Mouse (Mus musculus) ZHBTc4 (cell line): ENCODE measurements at regions not wholly inside any gene's neighbourhood (a gene's known extent, or its start where the extent isn't known, plus 50 kb on each side); places are given as distances from the start of the nearest gene placed in this dataset.
A peak's percentile ranks its signal among the peaks of the same experiment; 100 is the strongest.
"Not testable (repeated sequence)": the region's sequence is repeated elsewhere in the genome, so short reads cannot be mapped to it uniquely, and the experiment has no call there.

ENCODE experiments used
- DNase-seq: peaks from one replicate; pipeline ENCODE4 v3.0.0-alpha.2; 2011; ENCODE audit warnings: low read depth, low spot score

DNA sequence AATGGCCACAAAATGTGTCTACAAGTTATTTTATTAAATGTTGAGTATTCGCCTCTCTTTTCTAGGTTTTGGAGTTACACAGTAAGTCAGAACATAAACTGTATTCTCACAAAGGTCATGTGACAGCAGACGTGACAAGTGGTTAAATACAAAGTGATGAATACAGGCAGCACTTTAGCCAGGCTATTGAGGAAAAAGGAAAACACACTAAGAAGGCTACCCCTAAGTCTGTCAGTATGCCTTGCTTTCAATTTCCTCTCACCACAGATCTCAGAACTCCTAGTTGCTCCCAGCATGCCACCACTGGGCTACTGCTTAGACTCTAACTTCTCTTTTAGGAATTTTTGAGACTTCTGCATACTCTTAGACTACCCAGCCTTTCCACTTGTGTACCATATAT, 297.9 kb upstream of the Pex5l start:
- DNase-seq = no peak

- peak; percentile 17 for DNase-seq
Measured at GRCm38 (mm10) chr3:33440500-33440899, 297.5 kb upstream of the Pex5l start.

DNA sequence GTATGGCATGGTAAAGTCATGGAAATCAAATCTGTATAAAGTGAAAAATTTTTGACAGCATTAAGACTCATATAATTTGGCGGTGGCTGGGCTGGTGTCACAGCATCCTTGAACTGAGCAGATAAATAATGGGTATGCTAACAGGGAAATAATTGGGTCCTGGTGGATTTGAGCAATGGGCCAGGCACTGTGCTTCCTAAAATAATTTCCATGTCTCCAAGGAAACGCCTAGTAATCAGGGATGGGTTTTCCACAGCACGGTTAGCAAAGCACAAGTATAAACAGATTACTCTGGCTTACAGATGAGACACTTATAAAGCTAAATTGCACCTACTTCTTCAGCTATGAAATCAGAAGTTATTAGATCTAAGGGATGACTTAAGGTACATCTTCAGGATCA, 273.9 kb upstream of the Pex5l start:
- no peak for DNase-seq

- no peak for DNase-seq
Measured at GRCm38 (mm10) chr3:33416321-33416720, 273.3 kb upstream of the Pex5l start.

DNA sequence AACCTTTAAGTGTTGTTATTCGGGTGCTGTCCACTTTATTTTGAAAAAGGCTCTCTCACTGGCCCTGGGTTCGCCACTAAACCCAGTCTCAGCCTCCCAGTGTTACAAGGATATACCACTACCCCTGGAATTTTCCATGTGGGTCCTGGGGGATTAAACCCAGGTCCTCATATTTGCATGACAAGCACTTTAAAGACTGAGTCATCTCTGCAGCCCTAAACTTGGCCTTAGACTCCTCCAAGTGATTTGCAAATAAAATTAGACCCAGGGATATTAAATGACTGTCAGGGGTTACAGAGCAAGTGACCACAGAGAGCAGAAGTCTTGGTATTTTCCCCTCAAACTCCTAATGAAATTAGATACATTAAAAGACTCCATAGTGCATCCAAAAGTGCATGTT, 258.9 kb upstream of the Pex5l start:
- DNase-seq = no peak

- DNase-seq = peak; percentile 16
Measured at GRCm38 (mm10) chr3:33399321-33399720, 256.3 kb upstream of the Pex5l start.

DNA sequence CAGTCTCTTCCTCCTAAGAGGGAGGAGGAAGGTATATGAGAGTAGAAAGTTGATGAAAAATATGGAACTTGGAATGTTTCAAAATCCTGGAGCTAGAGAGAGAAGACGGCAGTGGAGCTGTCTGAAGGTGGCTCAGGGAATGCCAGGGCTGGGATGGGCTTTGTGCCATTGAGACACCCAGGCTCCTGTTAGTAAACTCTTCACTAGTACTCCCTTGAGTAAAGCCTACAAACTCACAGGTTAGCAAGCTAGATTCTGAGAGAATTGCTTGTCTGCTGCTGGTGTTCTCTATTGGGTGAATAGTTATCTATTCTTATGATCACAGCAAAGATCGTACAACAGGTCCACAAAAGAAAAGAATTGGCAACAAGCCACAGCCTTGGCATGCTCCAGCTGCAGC, 255.3 kb upstream of the Pex5l start:
- no peak for DNase-seq

DNA sequence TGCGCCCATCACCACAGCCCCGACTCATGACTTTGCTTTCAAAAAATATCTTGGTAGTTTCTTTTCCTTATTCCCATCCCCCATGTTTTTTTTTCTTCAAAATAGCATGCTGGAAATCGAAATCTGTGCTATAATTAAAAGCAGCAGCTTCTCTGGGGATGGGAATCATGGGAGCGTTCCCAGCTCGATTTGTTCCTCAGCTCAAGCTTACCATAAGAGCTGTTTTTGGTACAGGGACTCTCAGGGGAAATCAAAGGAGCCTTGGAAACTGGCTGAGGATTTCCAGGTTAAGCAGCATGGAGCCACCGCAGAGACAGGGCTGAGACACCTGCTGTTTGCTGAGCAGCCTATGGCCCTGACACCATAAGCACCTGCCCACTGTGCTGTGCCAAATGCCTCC, 254.2 kb upstream of the Pex5l start:
- DNase-seq = no peak

DNA sequence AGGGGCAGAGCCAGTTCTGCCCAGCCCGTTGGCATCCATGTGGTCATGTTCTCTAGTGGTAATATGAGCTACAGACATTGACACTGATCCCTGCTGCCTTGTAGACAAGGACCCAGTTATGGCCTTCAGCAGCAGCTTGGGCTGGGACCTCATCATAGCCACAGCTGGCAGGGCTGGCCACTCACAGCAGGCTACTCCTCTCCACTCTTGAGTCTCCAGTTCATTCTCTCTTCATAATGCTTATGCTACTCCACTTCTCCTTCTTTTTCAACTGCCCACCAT, 249.4 kb upstream of the Pex5l start:
- no peak for DNase-seq

DNA sequence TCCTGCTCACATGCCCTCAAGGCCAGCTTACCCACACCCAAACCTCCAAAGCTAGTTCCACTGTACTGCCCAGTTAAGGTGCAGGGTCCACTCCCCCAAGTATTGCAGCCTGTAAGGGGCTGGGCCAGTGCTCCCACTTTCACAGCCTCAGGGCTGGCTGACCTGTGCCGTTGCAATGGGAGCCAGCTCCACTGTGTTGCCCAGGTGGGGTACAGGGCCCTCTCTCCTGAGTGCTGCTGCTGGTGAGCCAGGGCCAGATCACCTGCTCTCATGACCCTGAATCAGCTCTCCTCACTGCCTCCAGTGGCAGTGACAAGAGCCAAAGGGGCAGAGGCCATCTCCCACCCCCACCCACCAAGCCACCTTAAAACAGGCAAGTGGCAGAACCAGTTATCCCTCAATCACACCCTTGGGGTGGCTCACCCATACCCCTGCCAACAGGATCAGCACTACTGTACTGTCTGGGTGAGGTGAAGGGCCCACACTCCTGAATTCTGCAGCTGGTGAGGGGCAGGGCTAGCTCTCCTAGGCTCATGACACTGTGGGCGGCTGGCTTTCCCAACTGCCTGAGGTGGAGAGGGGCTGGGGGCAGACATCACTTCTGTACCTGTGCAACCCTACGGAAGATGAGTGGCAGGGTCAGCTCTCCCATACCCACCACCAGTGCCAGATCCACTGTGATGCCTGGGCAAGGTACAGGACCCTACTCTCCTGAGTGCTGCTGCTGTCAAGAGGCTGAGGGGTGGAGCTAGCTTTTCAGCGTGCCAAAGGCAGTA, 248.9 kb upstream of the Pex5l start:
- DNase-seq = no peak

- no peak for DNase-seq
Measured at GRCm38 (mm10) chr3:33388171-33388570, 245.1 kb upstream of the Pex5l start.

DNA sequence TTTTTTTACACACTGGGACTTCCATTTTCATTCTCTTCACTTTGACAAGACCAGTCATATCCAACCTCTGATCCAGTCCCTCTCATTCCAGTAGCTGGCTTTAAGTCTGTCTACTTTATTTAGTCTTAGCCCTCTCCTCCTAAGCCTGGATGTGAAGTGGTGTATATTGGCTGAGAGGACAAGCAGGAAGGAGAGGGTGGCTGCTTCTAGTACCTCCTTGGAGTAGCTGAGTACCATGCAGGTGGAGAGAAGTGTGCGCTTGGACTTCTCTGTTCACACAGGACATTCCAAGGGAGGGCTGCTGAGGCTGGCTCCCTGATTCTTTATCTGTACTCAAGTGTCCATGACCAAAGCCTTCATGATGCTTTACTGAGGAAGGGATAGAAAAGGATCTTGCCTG, 240.6 kb upstream of the Pex5l start:
- DNase-seq = no peak

GRCm38 (mm10) chr3:33379604-33380003, 236.6 kb upstream of the Pex5l start:
- DNase-seq = no peak

DNA sequence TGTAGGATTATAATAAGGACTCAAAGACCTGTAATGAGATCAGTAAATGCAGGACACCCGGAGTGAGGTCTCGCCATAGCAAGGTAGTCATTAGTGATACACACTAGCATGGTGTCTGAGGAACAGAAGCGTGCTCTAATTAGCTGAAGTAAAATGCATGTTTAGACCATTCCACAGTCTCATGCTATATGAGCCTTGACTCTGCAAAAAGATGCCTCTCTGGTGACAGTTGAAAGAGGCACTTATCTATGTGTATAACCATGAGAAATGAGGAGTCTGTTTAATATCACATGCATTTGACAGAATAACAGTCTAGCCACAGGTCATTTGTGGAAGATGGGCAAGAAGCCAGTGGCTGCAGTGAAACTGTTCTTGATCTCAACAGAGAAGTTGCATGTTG, 232.1 kb upstream of the Pex5l start:
- DNase-seq = no peak

DNA sequence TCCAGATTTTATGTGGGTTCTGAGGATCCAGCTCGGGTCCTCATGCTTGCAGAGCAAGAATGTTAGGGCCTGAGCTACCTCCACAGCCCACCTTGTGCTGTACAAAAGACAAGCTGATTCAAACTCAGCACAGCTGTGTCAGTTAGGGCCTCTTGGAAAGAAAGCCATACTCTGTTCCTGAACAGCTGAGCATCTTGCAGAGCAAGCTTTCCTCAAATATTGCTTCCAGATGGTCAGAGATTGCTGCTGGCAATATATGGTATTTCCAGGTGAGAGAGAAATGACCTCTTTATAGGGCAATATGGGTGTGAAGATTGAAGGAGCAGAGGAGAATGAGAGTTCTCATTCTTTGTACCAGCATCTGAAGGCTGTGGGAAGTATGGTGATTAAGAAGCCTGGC, 229.8 kb upstream of the Pex5l start:
- DNase-seq = no peak

GRCm38 (mm10) chr3:33363521-33363920, 220.5 kb upstream of the Pex5l start:
- DNase-seq = no peak

GRCm38 (mm10) chr3:33360030-33360429, 217.0 kb upstream of the Pex5l start:
- no peak for DNase-seq

- no peak for DNase-seq
Measured at GRCm38 (mm10) chr3:33353860-33354259, 210.8 kb upstream of the Pex5l start.

GRCm38 (mm10) chr3:33350986-33351385, 207.9 kb upstream of the Pex5l start:
- DNase-seq = no peak

GRCm38 (mm10) chr3:33334056-33334455, 191.0 kb upstream of the Pex5l start:
- no peak for DNase-seq

GRCm38 (mm10) chr3:33317691-33318090, 174.6 kb upstream of the Pex5l start:
- DNase-seq = not testable (repeated sequence)

DNA sequence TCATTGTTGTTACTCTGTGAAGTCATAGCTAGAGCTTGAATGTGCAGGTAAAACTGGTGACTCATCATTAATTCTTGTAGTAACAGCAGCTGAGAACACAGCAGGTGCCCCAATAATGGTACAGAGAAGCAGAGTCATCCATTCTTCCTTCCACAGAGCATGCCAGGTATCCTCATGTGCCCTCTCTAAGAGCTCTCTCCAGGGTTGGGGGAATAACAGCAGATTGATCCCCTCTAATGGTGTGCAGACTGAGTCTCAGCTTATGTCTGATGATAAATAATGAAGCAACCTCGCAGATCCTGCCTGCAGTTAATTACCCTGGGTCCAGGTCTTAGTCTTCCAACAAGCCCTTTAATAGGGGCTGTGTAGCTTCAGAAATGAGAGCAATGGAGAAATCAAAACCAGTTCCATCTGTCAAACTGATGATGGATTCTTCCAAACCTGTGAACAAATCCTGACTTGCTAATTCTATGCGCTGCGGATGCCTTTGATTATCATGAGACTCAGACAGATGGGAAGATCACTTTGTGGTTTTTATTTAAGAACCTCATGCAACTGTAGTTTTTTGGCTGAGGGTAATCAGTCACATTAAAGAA, 169.3 kb upstream of the Pex5l start:
- no peak for DNase-seq

DNA sequence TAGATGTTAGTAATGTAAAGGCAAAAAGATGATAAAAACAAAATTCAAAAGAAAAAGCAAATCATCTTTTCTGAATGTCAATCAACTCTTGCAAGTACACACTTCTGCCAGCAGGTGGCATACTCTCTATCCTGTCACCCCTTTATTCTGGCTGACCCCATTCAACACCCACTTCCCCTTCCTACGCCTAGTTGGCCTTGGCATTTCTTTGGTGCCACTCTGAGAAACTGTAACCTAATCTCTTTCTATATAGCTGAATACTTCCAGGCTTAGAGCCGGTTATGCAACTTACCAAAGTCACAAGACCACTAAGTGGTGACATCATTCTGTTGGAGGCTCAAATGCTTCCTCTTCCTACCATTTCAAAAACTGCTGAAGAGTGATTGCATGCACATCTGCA, 165.2 kb upstream of the Pex5l start:
- peak; percentile 29 for DNase-seq

DNA sequence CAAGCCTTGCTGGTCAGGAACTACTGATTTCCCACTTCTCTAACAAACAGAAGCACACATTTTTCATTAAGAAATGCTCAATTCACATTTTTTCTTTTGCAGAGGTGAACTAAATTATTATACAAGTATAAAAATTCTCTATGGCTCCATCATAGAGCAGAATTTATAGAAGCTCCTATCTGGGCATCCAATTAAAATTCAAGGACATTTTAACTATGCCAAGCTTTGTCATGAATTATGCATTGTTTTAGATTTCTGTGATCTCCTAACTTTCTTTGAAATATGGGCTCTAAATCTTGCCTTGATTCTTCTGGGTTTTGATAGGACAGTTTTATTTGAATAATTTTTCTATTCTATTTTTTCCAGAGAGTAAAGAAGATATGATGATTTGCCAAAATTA, 163.1 kb upstream of the Pex5l start:
- DNase-seq = no peak
